Mouse (Mus musculus) myocyte (in vitro differentiated cells): ENCODE results near the gene Mum1. TPM values are rescaled to one million over a fixed set of nuclear protein-coding genes. Genes with fewer than 3 reads are reported as not detected.

Experiments
- H3K27me3 ChIP-seq: one replicate; pipeline ENCODE4 v1.6.1; 2011; ENCODE audit not compliant: control insufficient read depth, insufficient read depth, insufficient read length
- H3K36me3 ChIP-seq: one replicate; pipeline ENCODE4 v1.6.1; 2011; ENCODE audit not compliant: control insufficient read depth, insufficient read depth
- H3K4me2 ChIP-seq: one replicate; pipeline ENCODE4 v1.6.1; 2011; ENCODE audit warnings: low read depth, control low read depth
- H3K4me3 ChIP-seq: one replicate; pipeline ENCODE4 v1.5.1; 2011; ENCODE audit warnings: mild to moderate bottlenecking, control low read depth, moderate library complexity
- H3K79me2 ChIP-seq: one replicate; pipeline ENCODE4 v1.6.1; 2011; ENCODE audit not compliant: control insufficient read depth, insufficient read depth
- H3ac ChIP-seq: one replicate; pipeline ENCODE4 v1.6.1; 2011; ENCODE audit not compliant: control insufficient read depth, insufficient read length
- CEBPB ChIP-seq: IDR thresholded peaks from 2 replicates; pipeline ENCODE4 v1.6.1; 2011; ENCODE audit warnings: mild to moderate bottlenecking, moderate library complexity; ENCODE audit not compliant: poor library complexity, insufficient read depth, severe bottlenecking
- E2F4 ChIP-seq: IDR thresholded peaks from one replicate; pipeline ENCODE4 v1.6.1; 2011; ENCODE audit warnings: mild to moderate bottlenecking, control low read depth, moderate library complexity; ENCODE audit not compliant: insufficient read depth
- MAX ChIP-seq: IDR thresholded peaks from one replicate; pipeline ENCODE4 v1.6.1; 2011; ENCODE audit warnings: low read depth, mild to moderate bottlenecking, control low read depth
- MYOD1 ChIP-seq, 3 experiments: IDR thresholded peaks; one replicate each; pipeline ENCODE4 v1.6.1; 2011; ENCODE audit warnings: control low read depth in 2 of 3, low read depth in 2 of 3, mild to moderate bottlenecking in 2 of 3, moderate library complexity in 1 of 3; ENCODE audit not compliant: insufficient read length in 2 of 3, control insufficient read depth in 1 of 3
- MYOG ChIP-seq, 3 experiments: IDR thresholded peaks; one replicate each; pipeline ENCODE4 v1.6.1; 2011; ENCODE audit warnings: control low read depth in 2 of 3, low read depth in 2 of 3, mild to moderate bottlenecking in 2 of 3; ENCODE audit not compliant: insufficient read length in 2 of 3, control insufficient read depth in 1 of 3, insufficient read depth in 1 of 3
- POLR2A ChIP-seq: IDR thresholded peaks from one replicate; pipeline ENCODE4 v1.6.1; 2011; ENCODE audit warnings: low read depth, mild to moderate bottlenecking, control low read depth, moderate library complexity; ENCODE audit not compliant: insufficient read length
- POLR2AphosphoS2 ChIP-seq: IDR thresholded peaks from one replicate; pipeline ENCODE4 v1.6.1; 2011; ENCODE audit warnings: low read depth, control low read depth; ENCODE audit not compliant: insufficient read length
- REST ChIP-seq: IDR thresholded peaks from one replicate; pipeline ENCODE4 v1.6.1; 2011; ENCODE audit warnings: mild to moderate bottlenecking, control low read depth, moderate library complexity; ENCODE audit not compliant: insufficient read depth, insufficient read length
- SRF ChIP-seq: IDR thresholded peaks from one replicate; pipeline ENCODE4 v1.6.1; 2011; ENCODE audit warnings: low read depth; ENCODE audit not compliant: control insufficient read depth, insufficient read length
- TCF12 ChIP-seq: IDR thresholded peaks from one replicate; pipeline ENCODE4 v1.6.1; 2011; ENCODE audit warnings: mild to moderate bottlenecking, control low read depth; ENCODE audit not compliant: poor library complexity, insufficient read depth, severe bottlenecking
- TCF3 ChIP-seq: IDR thresholded peaks from one replicate; pipeline ENCODE4 v1.6.1; 2011; ENCODE audit warnings: low read depth, control low read depth; ENCODE audit not compliant: insufficient read length
- USF1 ChIP-seq: IDR thresholded peaks from one replicate; pipeline ENCODE4 v1.6.1; 2011; ENCODE audit warnings: low read depth, mild to moderate bottlenecking, control low read depth, moderate library complexity
- polyA plus RNA-seq: library from polyadenylated mRNA; unstranded; fragments of >200 nt; fragmentation: generic; extraction: Trizol; gene quantifications from one replicate; pipeline ENCODE4 v1.2.1, GENCODE M21; 2012; ENCODE audit warnings: missing spikeins

The Mum1 gene
- polyA plus RNA-seq, 1 experiment = 30.7 TPM

GRCm38 (mm10) chr10:80282481-80283441, 56.5 kb downstream of the Mum1 start:
- TF ChIP-seq POLR2AphosphoS2 = peak; percentile 24
- TF ChIP-seq TCF3 = no peak
- TF ChIP-seq CEBPB = no peak
- TF ChIP-seq POLR2A = no peak
- TF ChIP-seq USF1 = no peak
- TF ChIP-seq MYOG (IDR thresholded peaks at IDR 0.05; ENCODE audit: control insufficient read depth in 1 of 3, insufficient read depth in 1 of 3, insufficient read length in 2 of 3, low read depth in 2 of 3) = no peak
- no peak overlapping the region for H3K4me3 ChIP-seq

GRCm38 (mm10) chr10:80285222-80286070, 59.2 kb downstream of the Mum1 start:
- Histone ChIP-seq H3ac (no peak overlapping the region), H3K79me2 (no peaks in the 10 kb centered on the region), H3K4me2 (no peak overlapping the region), H3K36me3 (peaks cover 18% of the 10 kb centered on the region), H3K4me3 (no peak overlapping the region), H3K27me3 (no peaks in the 10 kb centered on the region)
- TF ChIP-seq REST = no peak
- no peak for TF ChIP-seq MAX
- TF ChIP-seq E2F4 = no peak
- no peak for TF ChIP-seq POLR2A
- no peak for TF ChIP-seq TCF3
- TF ChIP-seq USF1 = no peak
- TF ChIP-seq MYOD1 (IDR thresholded peaks at IDR 0.05; ENCODE audit: control insufficient read depth in 1 of 3, insufficient read length in 2 of 3, low read depth in 2 of 3) = no peak
- TF ChIP-seq SRF = no peak
- TF ChIP-seq TCF12 = no peak
- TF ChIP-seq MYOG (IDR thresholded peaks at IDR 0.05; ENCODE audit: control insufficient read depth in 1 of 3, insufficient read depth in 1 of 3, insufficient read length in 2 of 3, low read depth in 2 of 3) = no peak
- TF ChIP-seq CEBPB = no peak
- no peak for TF ChIP-seq POLR2AphosphoS2

More at GRCm38 (mm10) chr10:80282481-80283441, 56.5 kb downstream of the Mum1 start:
- Histone ChIP-seq H3K79me2 (no peaks in the 10 kb centered on the region), H3K4me2 (no peak overlapping the region), H3ac (no peak overlapping the region), H3K36me3 (peaks cover 26% of the 10 kb centered on the region), H3K27me3 (no peaks in the 10 kb centered on the region)

GRCm38 (mm10) chr10:80288097-80288496, 61.9 kb downstream of the Mum1 start:
- TF ChIP-seq TCF12 (no peak), REST (no peak), POLR2AphosphoS2 (no peak), MYOD1 (IDR thresholded peaks at IDR 0.05; ENCODE audit: control insufficient read depth in 1 of 3, insufficient read length in 2 of 3, low read depth in 2 of 3) (no peak), POLR2A (no peak), E2F4 (no peak), TCF3 (no peak), USF1 (no peak), MAX (no peak), SRF (no peak), CEBPB (no peak), MYOG (IDR thresholded peaks at IDR 0.05; ENCODE audit: control insufficient read depth in 1 of 3, insufficient read depth in 1 of 3, insufficient read length in 2 of 3, low read depth in 2 of 3) (no peak)
- Histone ChIP-seq H3K4me2 (no peak overlapping the region), H3K79me2 (peaks cover 8% of the 10 kb centered on the region), H3K27me3 (no peaks in the 10 kb centered on the region), H3ac (no peak overlapping the region), H3K36me3 (peaks cover 14% of the 10 kb centered on the region), H3K4me3 (no peak overlapping the region)

GRCm38 (mm10) chr10:80288657-80289056, 62.4 kb downstream of the Mum1 start:
- peaks cover 14% of the 10 kb centered on the region for H3K36me3 ChIP-seq
- no peak overlapping the region for H3K4me3 ChIP-seq
- no peak overlapping the region for H3K4me2 ChIP-seq
- no peak overlapping the region for H3ac ChIP-seq
- H3K79me2 ChIP-seq = peaks cover 13% of the 10 kb centered on the region
- no peaks in the 10 kb centered on the region for H3K27me3 ChIP-seq
- TF ChIP-seq POLR2A = no peak
- TF ChIP-seq POLR2AphosphoS2 = peak; percentile 44
